Mouse (Mus musculus) lung, postnatal 0 days (tissue): ENCODE measurements at regions not wholly inside any gene's neighbourhood (a gene's known extent, or its start where the extent isn't known, plus 50 kb on each side); places are given as distances from the start of the nearest gene placed in this dataset.

ENCODE experiments used
- ATAC-seq: fragments of 200-750 bp; cut with Nextera tagmentation; 2 replicates; pipeline ENCODE4 v1.8.0; 2017; ENCODE audit warnings: moderate library complexity
- DNase-seq: peaks from one replicate; pipeline ENCODE4 v3.0.0-alpha.2; 2016; ENCODE audit warnings: low spot score
- H3K27ac ChIP-seq: fragments of 300-500 bp; sonication (generic); 2 replicates; pipeline ENCODE4 v1.5.1; 2014; ENCODE audit warnings: antibody characterized with exemption, mild to moderate bottlenecking, low read length, mixed read lengths
- H3K27me3 ChIP-seq: fragments of 300-500 bp; sonication (generic); replicated peaks from 2 replicates; pipeline ENCODE4 v1.6.1; 2014; ENCODE audit warnings: low read length, mixed read lengths; ENCODE audit not compliant: insufficient read depth
- H3K36me3 ChIP-seq: fragments of 300-500 bp; sonication (generic); 2 replicates; pipeline ENCODE4 v1.6.1; 2014; ENCODE audit warnings: low read length, mixed read lengths; ENCODE audit not compliant: insufficient read depth
- H3K4me1 ChIP-seq: fragments of 300-500 bp; sonication (generic); 2 replicates; pipeline ENCODE4 v1.6.1; 2014; ENCODE audit warnings: antibody characterized with exemption, low read depth, low read length, mixed read lengths; ENCODE audit not compliant: insufficient read depth
- H3K4me2 ChIP-seq: fragments of 300-500 bp; sonication (generic); replicated peaks from 2 replicates; pipeline ENCODE4 v1.6.1; 2014; ENCODE audit warnings: low read depth, mild to moderate bottlenecking, low read length, moderate library complexity, mixed read lengths
- H3K4me3 ChIP-seq: fragments of 300-500 bp; sonication (generic); 2 replicates; pipeline ENCODE4 v1.5.1; 2014; ENCODE audit warnings: low read depth, low read length
- H3K9ac ChIP-seq: fragments of 300-500 bp; sonication (generic); replicated peaks from 2 replicates; pipeline ENCODE4 v1.6.1; 2014; ENCODE audit warnings: low read depth, mild to moderate bottlenecking
- H3K9me3 ChIP-seq: fragments of 300-500 bp; sonication (generic); 2 replicates; pipeline ENCODE4 v1.6.1; 2016; ENCODE audit warnings: low read length, mixed read lengths
- CTCF ChIP-seq: IDR thresholded peaks from 2 replicates; pipeline ENCODE4 v1.5.1; 2016; ENCODE audit warnings: antibody characterized with exemption, mild to moderate bottlenecking
- EP300 ChIP-seq: IDR thresholded peaks from 2 replicates; pipeline ENCODE4 v1.6.1; 2016; ENCODE audit warnings: antibody characterized with exemption, mild to moderate bottlenecking, control low read depth
- WGBS: fragments of 180-500 bp; shearing (Covaris S2); extraction: QIAGEN DNeasy Blood & Tissue Kit; methylation state at CpG from one replicate; pipeline ENCODE4 v1.1.7; 2014; 5-methylcytosine and 5-hydroxymethylcytosine counted together

DNA sequence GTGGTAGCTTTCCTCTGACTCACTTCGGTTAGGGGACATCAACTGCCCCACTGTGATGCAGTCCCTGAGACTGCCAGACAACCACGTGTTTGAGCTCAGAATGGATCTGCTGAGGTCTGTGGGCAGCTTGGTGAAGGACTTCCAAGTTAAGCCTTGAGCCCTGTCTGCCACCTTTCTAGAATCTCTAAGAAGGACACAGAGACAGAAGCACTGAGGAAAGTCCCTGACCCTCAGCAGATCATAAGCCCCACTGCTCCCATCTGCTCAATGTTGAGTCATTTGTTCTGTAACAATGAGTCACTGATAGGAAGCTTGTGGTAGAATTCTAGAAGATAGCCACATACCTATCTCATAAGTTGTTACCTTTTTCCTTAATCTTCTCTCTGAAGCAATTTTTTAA is 315.4 kb downstream of the Rps6kc1 start:
- no peaks in the 10 kb centered on the region for H3K36me3 ChIP-seq
- H3K27me3 ChIP-seq, result no peaks in the 10 kb centered on the region
- H3K9me3 ChIP-seq, result no peaks in the 10 kb centered on the region
- no peaks in the 10 kb centered on the region for H3K4me1 ChIP-seq
- DNase-seq (no peak), ATAC-seq (no peak)
- no peak overlapping the region for H3K4me2 ChIP-seq
- WGBS, result 80% methylated on average over 2 of the region's 2 CpGs
- TF ChIP-seq EP300 (no peak), CTCF (no peak)
- no peak overlapping the region for H3K9ac ChIP-seq
- no peak overlapping the region for H3K27ac ChIP-seq
- H3K4me3 ChIP-seq, result no peak overlapping the region

DNA sequence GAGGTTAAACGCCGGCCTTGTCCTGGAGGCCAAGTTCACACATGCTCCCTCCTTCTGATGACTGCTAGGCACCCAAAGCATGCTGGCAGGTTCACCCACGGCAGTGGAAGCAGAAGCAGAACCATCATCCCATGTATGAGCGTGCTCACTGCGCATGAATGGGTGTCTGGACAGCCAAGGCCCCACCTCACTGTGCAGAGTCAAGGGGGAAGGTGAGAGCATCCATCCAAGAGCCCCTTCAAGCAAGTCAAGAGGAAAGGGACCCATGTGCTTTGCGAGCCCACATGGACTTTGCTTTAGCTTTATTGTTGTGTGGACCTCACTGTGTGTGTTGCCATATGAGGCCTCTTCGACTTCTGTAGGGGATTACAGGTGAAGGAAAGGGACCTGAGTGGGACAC is 319.9 kb downstream of the Rps6kc1 start:
- no peaks in the 10 kb centered on the region for H3K36me3 ChIP-seq
- no peak overlapping the region for H3K4me2 ChIP-seq
- DNase-seq (no peak), ATAC-seq (no peak)
- H3K27me3 ChIP-seq, result no peaks in the 10 kb centered on the region
- H3K27ac ChIP-seq, result no peak overlapping the region
- no peaks in the 10 kb centered on the region for H3K9me3 ChIP-seq
- 95% methylated on average over 7 of the region's 7 CpGs for WGBS
- H3K9ac ChIP-seq, result no peak overlapping the region
- TF ChIP-seq EP300, result no peak
- no peak for TF ChIP-seq CTCF
- H3K4me3 ChIP-seq, result no peak overlapping the region
- H3K4me1 ChIP-seq, result no peaks in the 10 kb centered on the region

GRCm38 (mm10) chr1:190589586-190589985 is 322.0 kb downstream of the Rps6kc1 start:
- 17% methylated on average over 2 of the region's 2 CpGs for WGBS
- no peak overlapping the region for H3K4me3 ChIP-seq
- ATAC-seq, result no peak

GRCm38 (mm10) chr1:190583272-190583671 is 328.3 kb downstream of the Rps6kc1 start:
- H3K9me3 ChIP-seq, result no peaks in the 10 kb centered on the region
- no peaks in the 10 kb centered on the region for H3K27me3 ChIP-seq
- H3K4me1 ChIP-seq, result no peaks in the 10 kb centered on the region
- no peaks in the 10 kb centered on the region for H3K36me3 ChIP-seq
- no peak overlapping the region for H3K4me3 ChIP-seq
- no peak for DNase-seq
- no peak overlapping the region for H3K27ac ChIP-seq
- no peak overlapping the region for H3K4me2 ChIP-seq
- TF ChIP-seq EP300, result no peak
- 60% methylated on average over 6 of the region's 6 CpGs for WGBS
- ATAC-seq, result no peak
- no peak overlapping the region for H3K9ac ChIP-seq

More at GRCm38 (mm10) chr1:190589586-190589985, 322.0 kb downstream of the Rps6kc1 start:
- Histone ChIP-seq H3K4me1 (no peaks in the 10 kb centered on the region), H3K9ac (no peak overlapping the region), H3K9me3 (no peaks in the 10 kb centered on the region), H3K4me2 (no peak overlapping the region), H3K27ac (no peak overlapping the region), H3K36me3 (no peaks in the 10 kb centered on the region), H3K27me3 (no peaks in the 10 kb centered on the region)
- TF ChIP-seq CTCF (no peak), EP300 (no peak)
- no peak for DNase-seq

- ATAC-seq (no peak), DNase-seq (no peak)
- WGBS, result 75% methylated on average over 1 of the region's 1 CpGs
- no peaks in the 10 kb centered on the region for H3K4me1 ChIP-seq
- no peaks in the 10 kb centered on the region for H3K9me3 ChIP-seq
- no peaks in the 10 kb centered on the region for H3K27me3 ChIP-seq
- H3K4me2 ChIP-seq, result no peak overlapping the region
- TF ChIP-seq CTCF (no peak), EP300 (no peak)
- no peak overlapping the region for H3K4me3 ChIP-seq
- H3K36me3 ChIP-seq, result no peaks in the 10 kb centered on the region
- no peak overlapping the region for H3K9ac ChIP-seq
- H3K27ac ChIP-seq, result no peak overlapping the region
Measured at GRCm38 (mm10) chr1:190580653-190581052, 330.9 kb downstream of the Rps6kc1 start.

GRCm38 (mm10) chr1:190570981-190571380 is 340.6 kb downstream of the Rps6kc1 start:
- Histone ChIP-seq H3K4me1 (no peaks in the 10 kb centered on the region), H3K27ac (no peak overlapping the region), H3K9me3 (no peaks in the 10 kb centered on the region), H3K4me2 (no peak overlapping the region), H3K27me3 (no peaks in the 10 kb centered on the region), H3K9ac (no peak overlapping the region), H3K4me3 (no peak overlapping the region), H3K36me3 (no peaks in the 10 kb centered on the region)
- no peak for TF ChIP-seq CTCF
- no peak for TF ChIP-seq EP300
- no peak for ATAC-seq
- WGBS, result 20% methylated on average over 4 of the region's 4 CpGs
- DNase-seq, result no peak

DNA sequence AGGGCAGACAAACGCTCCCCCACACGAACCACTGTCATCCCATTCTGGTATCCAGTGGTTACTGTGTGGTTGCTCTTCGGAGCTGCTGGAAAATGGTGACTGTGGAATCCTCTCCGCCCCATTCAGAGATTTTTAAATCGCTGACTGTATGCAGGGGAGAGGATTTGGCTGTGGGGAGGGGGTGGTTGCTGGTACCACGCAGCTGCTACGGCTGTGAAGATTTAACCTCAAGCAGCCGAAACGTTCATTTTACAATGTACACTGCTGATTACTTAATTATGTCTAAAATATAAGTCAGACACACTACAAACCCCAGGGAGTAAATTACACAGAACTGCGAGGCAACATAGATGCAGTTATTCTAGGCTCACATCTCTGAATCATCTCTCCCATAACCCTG is 341.0 kb downstream of the Rps6kc1 start:
- Histone ChIP-seq H3K4me1 (no peaks in the 10 kb centered on the region), H3K27me3 (no peaks in the 10 kb centered on the region), H3K9ac (no peak overlapping the region), H3K27ac (no peak overlapping the region), H3K36me3 (no peaks in the 10 kb centered on the region), H3K9me3 (no peaks in the 10 kb centered on the region), H3K4me2 (no peak overlapping the region), H3K4me3 (no peak overlapping the region)
- DNase-seq (no peak), ATAC-seq (no peak)
- TF ChIP-seq CTCF (no peak), EP300 (no peak)
- WGBS, result 68% methylated on average over 10 of the region's 10 CpGs
